In genomic region chr7:143548231-143548961, GRCm38 (mm10) we compare ENCODE assay signal across 8 mouse cellular contexts. TPM values are rescaled to one million over a fixed set of nuclear protein-coding genes. Genes with fewer than 3 reads are reported as not detected.
A peak's percentile ranks its signal among the peaks of the same experiment; 100 is the strongest.
DNase-seq lines count a peak whose midpoint lies in the region; ATAC-seq and TF ChIP-seq lines count a peak whose summit lies in the region.

No protein-coding gene starts in this region.

- peak overlapping the region; percentile 92 for H3K27ac ChIP-seq in lung, embryonic 16.5 days (ENCODE audit: low read length)
- H3K27ac ChIP-seq in embryonic fibroblast, embryonic 13.5 days (ENCODE audit: insufficient read depth, low read length): peak overlapping the region; percentile 85
- peak overlapping the region; percentile 84 for H3K27ac ChIP-seq in midbrain, postnatal 0 days (ENCODE audit: low read depth, low read length)

- no peaks in the 10 kb centered on the region for H3K27me3 ChIP-seq in lung, embryonic 16.5 days (ENCODE audit: control insufficient read depth, insufficient read depth, low read depth, low read length)
- H3K27me3 ChIP-seq in midbrain, postnatal 0 days (ENCODE audit: insufficient read depth, low read length): no peaks in the 10 kb centered on the region

- peak overlapping the region; percentile 91 for H3K9ac ChIP-seq in lung, embryonic 16.5 days (ENCODE audit: low read length)
- H3K9ac ChIP-seq in midbrain, postnatal 0 days (replicated peaks; ENCODE audit: low read length, poor library complexity, severe bottlenecking): peak overlapping the region; percentile 73

- peak overlapping the region; percentile 74 for H3K4me2 ChIP-seq in lung, embryonic 16.5 days (ENCODE audit: low read depth, low read length)
- peak overlapping the region; percentile 64 for H3K4me2 ChIP-seq in midbrain, postnatal 0 days (ENCODE audit: low read depth, low read length, poor library complexity, severe bottlenecking)

- under 1% methylated on average over 62 of the region's 63 CpGs for WGBS in lung, embryonic 16.5 days
- under 1% methylated on average over 44 of the region's 63 CpGs for WGBS in midbrain, postnatal 0 days

- peaks cover 24% of the 10 kb centered on the region for H3K4me1 ChIP-seq in lung, embryonic 16.5 days (replicated peaks; ENCODE audit: control insufficient read depth, insufficient read depth, low read length)
- H3K4me1 ChIP-seq in embryonic fibroblast, embryonic 13.5 days (ENCODE audit: control insufficient read depth, insufficient read depth, low read length): peaks cover 10% of the 10 kb centered on the region
- 0 out of 2 replicates have a peak, but pooled peaks cover 3% of the 10 kb centered on the region for H3K4me1 ChIP-seq in midbrain, postnatal 0 days (ENCODE audit: insufficient read depth, low read length)

- no peak for TF ChIP-seq POLR2A in embryonic fibroblast, embryonic 13.5 days (IDR thresholded peaks at IDR 0.05; ENCODE audit: low read depth, low read length)

- peak; percentile 68 to 73 for DNase-seq in adrenal gland, postnatal 4 days (ENCODE audit: low spot score in 2 of 2)
- no peak for DNase-seq in adrenal gland, postnatal 10 days
- DNase-seq in lung, postnatal 36 days: no peak
- peak; percentile 85 to 93 for DNase-seq in kidney, postnatal 36 days
- DNase-seq in midbrain, postnatal 0 days (ENCODE audit: low spot score): peak; percentile 51
- no peak for DNase-seq in cerebellum, postnatal 10 days

- no peak for TF ChIP-seq CTCF in embryonic fibroblast, embryonic 13.5 days (IDR thresholded peaks at IDR 0.05; ENCODE audit: borderline replicate concordance, insufficient read depth, low read length)
- TF ChIP-seq CTCF in midbrain, postnatal 0 days (IDR thresholded peaks at IDR 0.05): peak; percentile 4; the same call in 1 of the 2 replicates

- peak overlapping the region; percentile 98 for H3K4me3 ChIP-seq in lung, embryonic 16.5 days (ENCODE audit: low read length)
- peak overlapping the region; percentile 97 for H3K4me3 ChIP-seq in embryonic fibroblast, embryonic 13.5 days (ENCODE audit: insufficient read depth, low read length)
- peak overlapping the region; percentile 82 for H3K4me3 ChIP-seq in midbrain, postnatal 0 days (ENCODE audit: low read depth, low read length)

- ATAC-seq in lung, embryonic 16.5 days (ENCODE audit: low read depth): peak; percentile 81
- ATAC-seq in midbrain, postnatal 0 days (ENCODE audit: low FRiP score): peak; percentile 75

- no peaks in the 10 kb centered on the region for H3K9me3 ChIP-seq in lung, embryonic 16.5 days (ENCODE audit: control insufficient read depth, low read length)
- no peaks in the 10 kb centered on the region for H3K9me3 ChIP-seq in midbrain, postnatal 0 days (ENCODE audit: low read length)

- H3K36me3 ChIP-seq in lung, embryonic 16.5 days (ENCODE audit: control insufficient read depth, insufficient read depth, low read length): peaks cover 3% of the 10 kb centered on the region; the same call in 1 of the 2 replicates
- H3K36me3 ChIP-seq in midbrain, postnatal 0 days (ENCODE audit: insufficient read depth, low read length): no peaks in the 10 kb centered on the region

RNA-seq across cellular contexts. Expression of gene Nap1l4, which starts 0.5 kb away (rescaled TPM):
- 100 to 1,000 TPM; 164 to 177 TPM for total RNA-seq in adrenal gland, postnatal 4 days (2021)
- total RNA-seq in adrenal gland, postnatal 10 days (2021): 100 to 1,000 TPM; 135 to 153 TPM
- polyA plus RNA-seq in lung, embryonic 16.5 days (2015; fragmentation: Nextera tagmentation; extraction: Ambion mirVana): 225 and 227 TPM in 2 replicates
- 147 and 166 TPM in 2 replicates for polyA plus RNA-seq in embryonic fibroblast, embryonic 13.5 days (2011; ENCODE audit: insufficient read length, low read depth, missing spikeins)
- 138 and 173 TPM in 2 replicates for total RNA-seq in midbrain, postnatal 0 days (2014; rRNA removed)
- 258 and 263 TPM in 2 replicates for polyA plus RNA-seq in midbrain, postnatal 0 days (2015; fragmentation: Nextera tagmentation; extraction: Ambion mirVana)

RNA-seq across cellular contexts. Expression of gene Phlda2, which starts 45.4 kb away (rescaled TPM):
- 1 to 10 TPM; 2.9 to 5.6 TPM for total RNA-seq in adrenal gland, postnatal 4 days (2021)
- total RNA-seq in adrenal gland, postnatal 10 days (2021): under 1 TPM in 1 of 2 experiments, not detected in 1; 0.82 TPM
- polyA plus RNA-seq in lung, embryonic 16.5 days (2015; fragmentation: Nextera tagmentation; extraction: Ambion mirVana): 5.4 and 6.2 TPM in 2 replicates
- not detected in 2 replicates for polyA plus RNA-seq in embryonic fibroblast, embryonic 13.5 days (2011; ENCODE audit: insufficient read length, low read depth, missing spikeins)
- 10.0 TPM in 1 of 2 replicates, not detected in the other for total RNA-seq in midbrain, postnatal 0 days (2014; rRNA removed)
- 0.51 TPM in 1 of 2 replicates, not detected in the other for polyA plus RNA-seq in midbrain, postnatal 0 days (2015; fragmentation: Nextera tagmentation; extraction: Ambion mirVana)

RNA-seq across cellular contexts. Expression of gene Cars, which starts 51.5 kb away (rescaled TPM):
- total RNA-seq in adrenal gland, postnatal 4 days (2021): 10 to 100 TPM; 44.1 to 45.0 TPM
- total RNA-seq in adrenal gland, postnatal 10 days (2021): 10 to 100 TPM; 38.7 to 56.6 TPM
- polyA plus RNA-seq in lung, embryonic 16.5 days (2015; fragmentation: Nextera tagmentation; extraction: Ambion mirVana): 56.6 and 59.1 TPM in 2 replicates
- 99.8 and 117 TPM in 2 replicates for polyA plus RNA-seq in embryonic fibroblast, embryonic 13.5 days (2011; ENCODE audit: insufficient read length, low read depth, missing spikeins)
- total RNA-seq in midbrain, postnatal 0 days (2014; rRNA removed): 44.5 and 63.0 TPM in 2 replicates
- 75.4 and 76.2 TPM in 2 replicates for polyA plus RNA-seq in midbrain, postnatal 0 days (2015; fragmentation: Nextera tagmentation; extraction: Ambion mirVana)

Comparison
In these comparisons a context has a peak if more than half of its experiments do, and no peak if none do; other contexts are left out.
1. DNase-seq: peak in adrenal gland, postnatal 4 days (2 of 2), kidney, postnatal 36 days (2 of 2) and midbrain, postnatal 0 days (single experiment); none in adrenal gland, postnatal 10 days (single experiment), lung, postnatal 36 days (single experiment) and cerebellum, postnatal 10 days (0 of 2).
2. Peak in every context shown above with its lines, with median percentiles within 50 percentile points of each other: H3K27ac ChIP-seq and H3K4me3 ChIP-seq.